Mouse (Mus musculus) heart, adult 2 months (tissue): ENCODE data around the gene Map3k21. TPM values are rescaled to one million over a fixed set of nuclear protein-coding genes. Genes with fewer than 3 reads are reported as not detected.

Source experiments
- DNase-seq, 2 experiments: peaks; one replicate each; pipeline ENCODE4 v3.0.0; 2021
- H3K27ac ChIP-seq: fragments of 200-600 bp; 2 replicates; pipeline ENCODE4 v1.8.1; 2022
- H3K27me3 ChIP-seq: fragments of 200-500 bp; 2 replicates; pipeline ENCODE4 v1.6.1; 2012; ENCODE audit warnings: mild to moderate bottlenecking, low read length, inconsistent platforms, mixed read lengths; ENCODE audit not compliant: control insufficient read depth, insufficient read depth
- H3K36me3 ChIP-seq: fragments of 200-500 bp; 2 replicates; pipeline ENCODE4 v1.6.1; 2012; ENCODE audit warnings: low read length, inconsistent platforms; ENCODE audit not compliant: control insufficient read depth, insufficient read depth
- H3K4me1 ChIP-seq: fragments of 200-500 bp; 2 replicates; pipeline ENCODE4 v1.6.1; 2011; ENCODE audit warnings: low read length; ENCODE audit not compliant: control insufficient read depth, insufficient read depth
- H3K4me3 ChIP-seq: fragments of 200-600 bp; 2 replicates; pipeline ENCODE4 v1.8.1; 2022
- H3K79me2 ChIP-seq: fragments of 200-500 bp; replicated peaks from 2 replicates; pipeline ENCODE4 v1.6.1; 2012; ENCODE audit warnings: mild to moderate bottlenecking, inconsistent platforms, low read length, moderate library complexity, mixed read lengths; ENCODE audit not compliant: control insufficient read depth, insufficient read depth
- H3K9ac ChIP-seq: fragments of 200-500 bp; 2 replicates; pipeline ENCODE4 v1.6.1; 2012; ENCODE audit warnings: low read depth, mild to moderate bottlenecking, control low read depth, inconsistent platforms, low read length, mixed read lengths
- CTCF ChIP-seq: fragments of 200-600 bp; IDR thresholded peaks from 2 replicates; pipeline ENCODE4 v1.8.1; 2022; ENCODE audit warnings: antibody characterized with exemption, mild to moderate bottlenecking, moderate library complexity
- EP300 ChIP-seq: fragments of 200-500 bp; IDR thresholded peaks from 2 replicates; pipeline ENCODE4 v1.6.1; 2011; ENCODE audit warnings: low read depth, low read length, control low read depth; ENCODE audit not compliant: insufficient read depth
- POLR2A ChIP-seq: fragments of 200-500 bp; IDR thresholded peaks from 2 replicates; pipeline ENCODE4 v1.6.1; 2011; ENCODE audit warnings: mild to moderate bottlenecking, low read depth, low read length, control low read depth; ENCODE audit not compliant: insufficient read depth
- WGBS: fragments of 180-500 bp; shearing (Covaris S2); methylation state at CpG from one replicate; pipeline ENCODE4 v1.1.7; 2018; 5-methylcytosine and 5-hydroxymethylcytosine counted together
- intact Hi-C: fragments of 180-260 bp; cut with DNase I; formaldehyde crosslinking; loops from one replicate; pipeline ENCODE4 v1.15.1; 2025
- polyA plus RNA-seq: library from polyadenylated mRNA; depleted of rRNA; stranded (reverse); fragments of >200 nt; gene quantifications from 2 replicates; pipeline ENCODE4 v1.2.3, GENCODE M21; 2012
- total RNA-seq, 2 experiments: library from RNA; stranded (reverse); gene quantifications; 2 replicates each; pipeline ENCODE4 v1.2.3; 2021

Map3k21 gene
- total and polyA plus RNA-seq, 3 experiments: 0.51 to 1.1 (median 0.66) TPM

GRCm38 (mm10) chr8:125897388-125897787, 12.9 kb upstream of the Map3k21 start:
- H3K4me1 ChIP-seq: no peaks in the 10 kb centered on the region
- H3K4me3 ChIP-seq: no peak overlapping the region
- 68% methylated on average over 11 of the region's 11 CpGs for WGBS
- no peak for DNase-seq
- H3K9ac ChIP-seq: no peak overlapping the region
- no peak overlapping the region for H3K27ac ChIP-seq
- TF ChIP-seq CTCF (no peak), POLR2A (no peak), EP300 (no peak)
- no peaks in the 10 kb centered on the region for H3K79me2 ChIP-seq
- peaks cover 8% of the 10 kb centered on the region for H3K27me3 ChIP-seq
- intact Hi-C loops: no loop called here
- no peaks in the 10 kb centered on the region for H3K36me3 ChIP-seq

DNA sequence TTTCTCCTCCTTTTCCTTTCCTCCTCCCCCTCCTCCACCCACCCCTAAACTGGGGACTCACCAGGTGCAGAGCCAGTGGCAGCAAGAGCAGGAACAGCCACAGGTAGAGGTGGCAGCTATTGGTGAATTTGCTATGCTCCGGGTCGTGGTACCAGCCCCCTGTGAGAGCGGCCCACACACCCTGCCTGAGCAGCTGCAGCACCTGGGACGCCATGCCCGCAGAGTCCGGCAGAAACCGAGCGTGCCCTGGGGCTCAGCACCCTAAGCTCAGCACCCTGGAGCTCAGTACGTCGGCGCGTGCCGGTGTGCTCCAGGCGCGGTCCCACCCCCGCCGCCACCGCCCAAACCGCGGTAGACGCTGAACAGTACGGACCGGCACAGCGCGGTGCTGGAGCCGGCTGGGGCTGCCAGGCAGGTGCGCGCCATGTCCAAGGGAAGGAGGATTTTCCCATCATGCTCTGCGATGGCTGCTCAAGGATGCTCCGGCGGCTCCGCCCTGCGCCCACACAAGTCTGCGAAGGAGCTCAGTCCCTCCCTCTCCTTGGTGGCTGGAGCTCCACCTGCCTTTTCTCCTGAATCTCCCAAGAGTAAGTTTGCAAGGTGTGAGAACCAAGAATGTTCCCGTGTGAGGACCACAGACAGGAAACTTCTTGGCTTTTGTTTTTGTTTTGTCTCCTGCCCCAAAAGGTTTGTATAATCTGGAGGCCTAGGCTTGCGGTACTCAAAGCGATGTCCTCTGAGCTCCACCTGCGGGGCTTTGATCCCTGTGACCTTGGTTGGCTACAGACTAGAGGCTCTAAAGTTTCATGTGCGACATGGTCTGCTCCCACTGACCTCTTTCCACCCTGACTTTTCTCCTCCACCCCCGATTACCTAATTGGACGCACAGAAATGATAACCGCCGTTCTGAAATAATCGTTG, 12.1 kb upstream of the Map3k21 start, which contains the start of gene Pcnx2:
TSS of gene Pcnx2 (minus strand) at position 450 of the 921 bp plus-strand sequence.
- intact Hi-C loops: no loop called here
- Histone ChIP-seq H3K9ac (no peak within 1 kb of the TSS), H3K36me3 (no peaks in the 10 kb centered on the region), H3K79me2 (no peaks in the 10 kb centered on the region), H3K4me3 (no peak within 1 kb of the TSS), H3K4me1 (no peaks in the 10 kb centered on the region), H3K27ac (no peak within 1 kb of the TSS), H3K27me3 (peaks cover 8% of the 10 kb centered on the region)
- 14% methylated on average over 44 of the region's 44 CpGs for WGBS
- no peak for DNase-seq
- TF ChIP-seq POLR2A: no peak
- TF ChIP-seq EP300: no peak
- TF ChIP-seq CTCF: no peak

DNA sequence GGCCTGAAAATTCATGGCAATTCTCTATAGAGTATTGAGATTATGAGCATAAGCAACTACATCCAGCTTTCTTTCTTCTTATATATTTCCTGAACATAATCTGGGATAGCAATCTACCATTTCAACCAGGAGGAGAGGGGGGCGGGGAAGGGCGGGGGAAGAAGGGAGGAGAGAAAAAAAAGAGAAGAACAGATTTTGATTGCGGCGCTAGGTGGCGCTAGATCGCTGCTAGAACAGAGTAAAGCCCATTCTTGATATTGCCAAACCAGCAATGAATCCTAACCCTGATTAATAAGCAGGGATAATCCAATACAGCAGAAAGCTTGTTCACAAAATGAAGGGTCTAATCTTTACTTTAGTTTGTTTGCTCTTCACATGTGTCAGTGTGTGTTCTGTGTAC, 11.4 kb upstream of the Map3k21 start:
- H3K9ac ChIP-seq: no peak overlapping the region
- intact Hi-C loops: no loop called here
- no peaks in the 10 kb centered on the region for H3K36me3 ChIP-seq
- no peak overlapping the region for H3K4me3 ChIP-seq
- H3K79me2 ChIP-seq: no peaks in the 10 kb centered on the region
- no peak overlapping the region for H3K27ac ChIP-seq
- peaks cover 8% of the 10 kb centered on the region for H3K27me3 ChIP-seq
- no peak for TF ChIP-seq EP300
- peak; percentile 80 for TF ChIP-seq CTCF
- H3K4me1 ChIP-seq: no peaks in the 10 kb centered on the region
- WGBS: 0% methylated on average over 6 of the region's 6 CpGs
- DNase-seq: no peak

DNA sequence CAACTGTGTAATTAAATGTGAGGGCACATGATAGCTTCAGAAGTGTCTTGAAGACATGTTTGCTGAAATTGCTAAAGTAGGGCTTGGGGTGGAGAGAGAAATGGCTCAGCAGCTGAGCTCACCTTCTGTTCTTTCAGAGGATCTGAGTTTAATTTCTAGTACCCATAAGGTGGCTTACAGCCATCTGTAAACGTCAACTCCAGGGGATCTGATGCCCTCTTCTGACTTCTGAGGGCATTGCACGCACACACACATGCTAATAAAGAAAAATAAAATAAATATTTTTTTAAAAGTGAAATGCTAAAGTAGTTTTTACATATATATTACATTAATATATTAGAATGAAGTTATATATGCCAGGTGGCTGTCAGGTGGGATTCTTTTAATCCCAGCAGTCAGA, 9.1 kb upstream of the Map3k21 start:
- peak; percentile 50 for TF ChIP-seq CTCF
- no peak for TF ChIP-seq POLR2A
- TF ChIP-seq EP300: no peak
- intact Hi-C loops: no loop called here
- peaks cover 8% of the 10 kb centered on the region for H3K27me3 ChIP-seq
- no peak for DNase-seq
- no peak overlapping the region for H3K9ac ChIP-seq
- WGBS: 43% methylated on average over 2 of the region's 2 CpGs
- H3K4me3 ChIP-seq: no peak overlapping the region
- H3K4me1 ChIP-seq: no peaks in the 10 kb centered on the region
- no peaks in the 10 kb centered on the region for H3K36me3 ChIP-seq
- H3K27ac ChIP-seq: no peak overlapping the region
- no peaks in the 10 kb centered on the region for H3K79me2 ChIP-seq

GRCm38 (mm10) chr8:125902521-125902920, 7.7 kb upstream of the Map3k21 start:
- TF ChIP-seq CTCF (no peak), POLR2A (no peak), EP300 (no peak)
- 23% methylated on average over 3 of the region's 3 CpGs for WGBS
- intact Hi-C loops: no loop called here

GRCm38 (mm10) chr8:125905341-125905740, 4.9 kb upstream of the Map3k21 start:
- TF ChIP-seq EP300 (no peak), POLR2A (no peak), CTCF (no peak)
- H3K9ac ChIP-seq: no peak overlapping the region
- H3K79me2 ChIP-seq: no peaks in the 10 kb centered on the region
- DNase-seq: no peak
- peaks cover under 1% of the 10 kb centered on the region; the same call in 1 of the 2 replicates for H3K27me3 ChIP-seq
- H3K36me3 ChIP-seq: no peaks in the 10 kb centered on the region
- no peak overlapping the region for H3K27ac ChIP-seq
- no peaks in the 10 kb centered on the region for H3K4me1 ChIP-seq
- H3K4me3 ChIP-seq: no peak overlapping the region
- intact Hi-C loops: no loop called here
- 62% methylated on average over 2 of the region's 2 CpGs for WGBS

More at GRCm38 (mm10) chr8:125902521-125902920, 7.7 kb upstream of the Map3k21 start:
- Histone ChIP-seq H3K27me3 (peaks cover 8% of the 10 kb centered on the region), H3K4me1 (no peaks in the 10 kb centered on the region), H3K36me3 (no peaks in the 10 kb centered on the region), H3K4me3 (no peak overlapping the region), H3K27ac (no peak overlapping the region), H3K79me2 (no peaks in the 10 kb centered on the region), H3K9ac (no peak overlapping the region)
- DNase-seq: no peak
